Mouse (Mus musculus): Measurements from ENCODE around the gene Tmf1.

GRCm38 (mm10) chr6:97226083-97226491 is 47.2 kb upstream of the Tmf1 start:
- TF ChIP-seq CTCF (IDR thresholded peaks at IDR 0.05; ENCODE audit: control insufficient read depth, insufficient read depth, insufficient replicate concordance, low read depth, low read length) (no peak), POLR2A (IDR thresholded peaks at IDR 0.05; ENCODE audit: control insufficient read depth, low read depth, low read length) (no peak)

Data from testis, adult 2 months (tissue).